Mouse (Mus musculus) adrenal gland, adult 8-10 months (tissue): ENCODE results near the gene Rdh12. TPM values are rescaled to one million over a fixed set of nuclear protein-coding genes. Genes with fewer than 3 reads are reported as not detected.

Experiments
- DNase-seq: peaks from one replicate; pipeline ENCODE4 v3.0.0; 2022
- total RNA-seq, 4 experiments: library from RNA; stranded (reverse); gene quantifications; 2 replicates each; pipeline ENCODE4 v1.2.4; 2022

Gene Rdh12
- total RNA-seq, 4 experiments from 2014 or later: 0.52 to 1.4 (median 0.65) TPM

GRCm38 (mm10) chr12:79253294-79254053 is 44.8 kb downstream of the Rdh12 start:
- no peak for DNase-seq

DNA sequence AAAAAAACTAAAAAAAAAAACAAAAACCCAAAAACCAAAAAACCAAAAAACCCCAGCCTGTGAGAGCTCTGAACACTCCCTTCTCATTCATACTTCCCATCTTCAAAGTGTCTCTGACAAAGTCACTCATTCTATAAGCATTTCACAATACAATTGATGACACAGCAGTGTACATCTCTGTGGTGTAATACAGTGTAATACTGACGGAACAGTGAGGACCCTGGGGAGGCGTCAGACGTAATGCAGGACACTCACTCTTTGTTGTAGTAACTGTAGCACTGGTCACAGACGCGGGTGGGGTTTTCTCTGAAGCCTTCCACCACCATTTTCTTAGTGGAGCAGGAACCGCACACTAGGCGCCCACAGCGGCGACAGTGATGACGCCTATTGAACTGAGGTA is 46.3 kb downstream of the Rdh12 start:
- DNase-seq: no peak

- no peak for DNase-seq
Observed at GRCm38 (mm10) chr12:79260154-79260553, 51.4 kb downstream of the Rdh12 start.

- DNase-seq: no peak
Observed at GRCm38 (mm10) chr12:79261035-79261434, 52.3 kb downstream of the Rdh12 start.

Other genes with a start within 250 kb of the Rdh12 start
- gene Tmem229b, start 201.3 kb upstream of the Rdh12 start, total RNA-seq: 10 to 100 TPM in 2 of 4 experiments, 1 to 10 TPM in 2; 6.8 to 19.5 (median 11.7) TPM
- 1 to 10 TPM; 2.6 to 6.1 (median 4.3) TPM for gene Plekhh1, start 179.8 kb upstream of the Rdh12 start, total RNA-seq
- 10 to 100 TPM; 13.6 to 16.5 (median 14.8) TPM for gene Pigh, start 119.3 kb upstream of the Rdh12 start, total RNA-seq
- under 1 TPM; 0.29 to 0.99 (median 0.67) TPM for gene Arg2, start 78.1 kb upstream of the Rdh12 start, total RNA-seq
- 100 to 1,000 TPM; 120 to 135 (median 127) TPM for gene Vti1b, start 36.2 kb upstream of the Rdh12 start, total RNA-seq
- gene Rdh11, start 16.6 kb upstream of the Rdh12 start, total RNA-seq: 10 to 100 TPM; 18.1 to 25.0 (median 21.0) TPM
- 10 to 100 TPM; 21.3 to 46.5 (median 28.2) TPM for gene Zfyve26, start 87.4 kb downstream of the Rdh12 start, total RNA-seq
- under 1 TPM; 0.35 to 0.74 (median 0.48) TPM for gene Rad51b, start 88.4 kb downstream of the Rdh12 start, total RNA-seq